Mouse (Mus musculus) testis, adult 2 months (tissue): ENCODE data around the gene Aars. TPM values are rescaled to one million over a fixed set of nuclear protein-coding genes. Genes with fewer than 3 reads are reported as not detected.
"Not testable (repeated sequence)": the region's sequence is repeated elsewhere in the genome, so short reads cannot be mapped to it uniquely, and the experiment has no call there.

ENCODE experiments used
- H3K27ac ChIP-seq: fragments of 200-500 bp; 2 replicates; pipeline ENCODE4 v1.5.1; 2012; ENCODE audit warnings: low read depth, low read length; ENCODE audit not compliant: control insufficient read depth, insufficient read depth
- H3K27me3 ChIP-seq: fragments of 200-500 bp; 2 replicates; pipeline ENCODE4 v1.6.1; 2012; ENCODE audit warnings: mild to moderate bottlenecking, low read length, moderate library complexity; ENCODE audit not compliant: control insufficient read depth, insufficient read depth
- H3K36me3 ChIP-seq: fragments of 200-500 bp; 2 replicates; pipeline ENCODE4 v1.6.1; 2012; ENCODE audit warnings: mild to moderate bottlenecking, low read length; ENCODE audit not compliant: control insufficient read depth, insufficient read depth
- H3K4me1 ChIP-seq: fragments of 200-500 bp; 2 replicates; pipeline ENCODE4 v1.6.1; 2012; ENCODE audit warnings: low read length; ENCODE audit not compliant: control insufficient read depth, insufficient read depth
- H3K4me3 ChIP-seq: fragments of 200-500 bp; 2 replicates; pipeline ENCODE4 v1.5.1; 2012; ENCODE audit warnings: low read depth, mild to moderate bottlenecking, low read length, moderate library complexity, mixed read lengths; ENCODE audit not compliant: control insufficient read depth
- CTCF ChIP-seq: fragments of 200-500 bp; IDR thresholded peaks from 2 replicates; pipeline ENCODE4 v1.5.1; 2012; ENCODE audit warnings: low read depth, mild to moderate bottlenecking, inconsistent platforms, low read length, moderate library complexity; ENCODE audit not compliant: control insufficient read depth, insufficient read depth, insufficient replicate concordance
- POLR2A ChIP-seq: fragments of 200-500 bp; IDR thresholded peaks from 2 replicates; pipeline ENCODE4 v1.6.1; 2012; ENCODE audit warnings: low read depth, mild to moderate bottlenecking, inconsistent platforms, low read length, moderate library complexity; ENCODE audit not compliant: control insufficient read depth
- polyA plus RNA-seq: library from polyadenylated mRNA; depleted of rRNA; stranded (reverse); fragments of >200 nt; gene quantifications from 2 replicates; pipeline ENCODE4 v1.2.3, GENCODE M21; 2012; rRNA removed

Aars gene
- polyA plus RNA-seq = 46.5 and 49.4 TPM in 2 replicates

DNA sequence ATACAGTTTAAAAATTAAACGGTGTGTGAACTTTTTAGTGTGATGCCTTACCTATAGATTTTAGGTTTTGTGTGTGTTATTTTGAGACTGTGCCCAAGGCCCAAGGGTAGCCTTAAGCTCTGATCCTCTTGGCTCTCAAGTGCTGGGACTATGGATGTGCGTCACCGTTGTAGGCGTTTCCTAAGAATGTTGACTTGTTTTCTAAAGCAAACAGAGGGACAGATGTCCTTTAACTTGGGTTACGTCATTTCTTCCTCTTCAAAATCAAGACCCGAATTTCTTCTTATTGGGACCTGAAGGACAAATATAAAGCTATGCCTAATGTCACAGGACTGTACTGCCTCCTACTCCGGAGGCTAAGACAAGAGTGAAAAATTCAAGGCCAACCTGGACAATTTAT lies at the start of gene Aars:
Aars (plus strand) TSS at position 229 of the 400 bp plus-strand sequence.
- Histone ChIP-seq H3K27ac (peak within 1 kb of the TSS; percentile 100), H3K4me1 (peaks cover 2% of the 10 kb centered on the region), H3K4me3 (peak within 1 kb of the TSS; percentile 99), H3K27me3 (no peaks in the 10 kb centered on the region), H3K36me3 (peaks cover 3% of the 10 kb centered on the region)
- TF ChIP-seq CTCF (no peak), POLR2A (no peak)

GRCm38 (mm10) chr8:110987805-110988744 lies 44.9 kb upstream of the Aars start:
- Histone ChIP-seq H3K36me3 (peaks cover 2% of the 10 kb centered on the region; the same call in 1 of the 2 replicates), H3K4me1 (no peaks in the 10 kb centered on the region), H3K4me3 (no peak overlapping the region)

DNA sequence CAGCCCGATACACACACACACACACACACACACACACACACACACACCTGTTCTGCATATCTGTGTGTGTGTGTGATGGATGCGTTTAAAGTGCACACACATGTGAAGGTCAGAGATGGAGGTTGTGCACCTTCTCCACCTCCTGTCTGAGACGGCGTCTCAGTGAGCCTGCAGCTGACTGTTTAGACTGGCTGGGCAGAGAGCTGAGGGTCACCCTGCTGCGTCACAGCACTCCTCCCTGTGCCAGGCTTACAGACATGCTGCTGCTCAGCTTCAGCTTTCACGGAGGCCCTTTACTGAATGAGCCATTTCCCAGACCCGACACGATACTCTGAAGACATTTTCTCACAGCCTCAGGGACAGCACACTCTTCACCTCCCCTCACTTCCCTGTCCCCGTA lies 42.9 kb upstream of the Aars start:
- H3K4me1 ChIP-seq = no peaks in the 10 kb centered on the region
- H3K27me3 ChIP-seq = no peaks in the 10 kb centered on the region
- TF ChIP-seq POLR2A (no peak), CTCF (no peak)
- peaks cover 2% of the 10 kb centered on the region; the same call in 1 of the 2 replicates for H3K36me3 ChIP-seq
- no peak overlapping the region for H3K4me3 ChIP-seq
- no peak overlapping the region for H3K27ac ChIP-seq

More at GRCm38 (mm10) chr8:110987805-110988744, 44.9 kb upstream of the Aars start:
- TF ChIP-seq POLR2A (no peak), CTCF (no peak)
- Histone ChIP-seq H3K27ac (no peak overlapping the region), H3K27me3 (no peaks in the 10 kb centered on the region)

DNA sequence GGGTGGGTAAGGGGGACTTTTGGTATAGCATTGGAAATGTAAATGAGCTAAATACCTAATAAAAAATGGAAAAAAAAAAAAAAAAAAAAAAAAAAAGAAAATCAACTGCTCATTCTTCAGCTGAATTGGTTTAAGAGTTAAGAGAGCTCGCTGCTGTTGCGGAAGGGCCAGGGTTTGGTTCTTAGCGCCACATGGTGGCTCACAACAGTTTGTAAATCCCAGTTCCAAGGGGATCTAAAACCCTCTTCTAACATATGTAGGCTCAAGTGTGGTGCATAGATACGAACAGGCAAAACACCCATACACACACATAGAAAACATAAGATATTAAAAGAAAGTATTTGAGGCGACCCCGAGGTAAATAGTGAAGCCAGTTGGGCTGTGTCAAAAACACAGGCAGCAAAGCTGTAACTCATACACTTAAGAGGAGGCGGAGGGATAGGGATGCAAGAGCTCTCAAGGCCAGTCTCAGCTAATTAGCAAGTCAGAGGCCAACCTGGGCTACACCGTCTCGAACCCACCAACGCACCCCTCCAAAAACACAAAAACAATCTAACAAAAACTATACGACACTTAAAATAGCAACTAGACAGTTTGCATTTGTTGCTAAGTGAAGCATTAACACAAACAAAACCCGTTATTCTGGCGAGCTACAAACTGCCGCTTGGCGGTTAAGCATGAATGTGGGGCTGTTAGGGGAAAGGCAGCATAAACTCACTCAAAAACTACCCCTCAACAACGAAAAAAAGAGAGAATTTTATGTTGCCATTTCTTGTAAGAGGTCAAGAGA lies 36.1 kb upstream of the Aars start:
- no peaks in the 10 kb centered on the region; the same call in 1 of the 2 replicates for H3K36me3 ChIP-seq
- no peaks in the 10 kb centered on the region for H3K27me3 ChIP-seq
- H3K4me1 ChIP-seq = peaks cover 5% of the 10 kb centered on the region
- TF ChIP-seq CTCF (no peak), POLR2A (no peak)
- H3K4me3 ChIP-seq = peak overlapping the region; percentile 98
- H3K27ac ChIP-seq = no peak overlapping the region

DNA sequence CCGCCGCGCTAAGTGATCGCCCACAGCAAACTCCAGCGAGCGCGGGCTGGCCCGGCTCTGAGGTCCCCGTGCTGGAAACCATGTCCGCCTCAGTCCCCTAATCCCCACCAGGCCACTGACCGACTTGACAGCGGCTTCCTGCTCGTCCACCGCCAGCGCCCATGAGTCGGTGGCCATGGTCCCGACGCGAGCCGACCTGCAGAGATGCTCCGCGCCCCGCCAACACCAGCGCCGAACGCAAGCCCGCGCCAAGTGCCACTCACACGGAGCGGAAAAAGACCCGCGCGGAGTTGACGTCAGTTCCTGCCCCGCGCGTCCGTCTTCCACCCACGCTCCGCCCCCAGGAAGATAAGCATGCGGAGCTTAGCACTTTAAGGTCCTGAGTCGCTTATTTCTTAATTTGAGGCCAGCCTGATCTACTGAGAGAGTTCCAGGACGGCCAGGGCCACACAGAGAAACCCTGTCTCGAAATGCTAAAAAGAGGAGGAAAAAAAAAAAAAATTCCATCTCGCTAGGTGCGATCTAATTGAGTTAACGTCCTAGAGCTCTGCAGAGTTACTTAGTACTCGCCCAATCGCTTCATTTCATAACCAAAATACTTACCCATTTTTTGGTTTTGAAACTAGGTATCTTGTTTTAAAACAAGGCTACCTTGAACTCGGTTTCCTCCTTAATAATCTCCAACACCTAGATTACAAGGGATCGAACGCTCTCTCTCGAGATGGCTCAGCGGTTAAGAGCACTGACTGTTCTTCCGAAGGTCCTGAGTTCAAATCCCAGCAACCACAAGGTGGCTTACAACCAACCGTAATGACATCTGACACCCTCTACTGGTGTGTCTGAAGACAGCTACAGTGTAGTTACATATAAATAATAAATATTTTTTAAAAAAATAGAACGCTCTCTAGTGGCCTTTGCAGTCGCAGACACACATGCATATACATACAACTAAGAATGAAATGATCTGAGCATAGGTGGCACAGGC lies 35.1 kb upstream of the Aars start, which contains the start of gene Ddx19a:
Ddx19a (minus strand) TSS at position 254 of the 985 bp plus-strand sequence.
- H3K36me3 ChIP-seq = no peaks in the 10 kb centered on the region; the same call in 1 of the 2 replicates
- peak within 1 kb of the TSS; percentile 98 for H3K4me3 ChIP-seq
- H3K4me1 ChIP-seq = peaks cover 5% of the 10 kb centered on the region
- TF ChIP-seq POLR2A = peak; percentile 73
- TF ChIP-seq CTCF = no peak
- H3K27me3 ChIP-seq = no peaks in the 10 kb centered on the region
- peak within 1 kb of the TSS; percentile 89 for H3K27ac ChIP-seq

DNA sequence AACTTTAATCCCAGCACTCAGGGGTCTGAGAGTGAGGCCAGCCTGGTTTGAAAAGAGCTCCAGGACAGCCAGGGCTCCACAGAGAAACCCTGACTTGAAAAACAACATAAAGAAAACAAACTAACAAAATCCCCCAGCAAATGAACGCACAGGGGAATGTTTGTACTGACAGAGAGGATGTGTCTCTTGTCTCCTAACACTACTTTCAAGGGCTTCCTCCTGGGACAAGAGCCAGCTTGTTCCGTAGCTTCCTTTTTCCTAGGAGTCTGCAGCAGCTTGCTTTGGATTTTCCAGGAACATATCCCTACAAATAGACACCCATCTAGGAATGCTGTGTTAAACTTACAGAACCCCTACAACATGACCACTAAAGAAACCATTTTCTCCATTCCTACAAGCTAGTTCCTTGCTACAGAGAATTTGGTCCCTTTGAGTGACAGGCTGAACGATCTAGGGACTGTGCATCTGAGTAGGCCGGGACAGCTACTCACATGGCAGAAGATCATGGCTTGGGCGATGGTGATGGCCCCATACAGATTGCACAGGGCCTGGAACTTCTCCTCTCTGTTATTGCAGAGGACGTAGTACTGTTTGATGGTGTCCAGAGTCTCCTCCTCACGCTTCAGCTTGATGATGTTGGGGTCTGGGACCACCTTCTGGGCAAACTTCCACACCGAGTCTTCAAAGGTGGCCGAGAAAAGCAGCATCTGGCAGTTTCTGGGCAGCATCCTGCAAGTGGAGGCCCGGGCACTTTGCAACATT lies 22.5 kb upstream of the Aars start:
- not testable (repeated sequence) for H3K36me3 ChIP-seq, H3K4me3 ChIP-seq, H3K27ac ChIP-seq, H3K4me1 ChIP-seq, H3K27me3 ChIP-seq

GRCm38 (mm10) chr8:111026609-111027008 lies 6.3 kb upstream of the Aars start:
- not testable (repeated sequence) for H3K27ac ChIP-seq, H3K4me3 ChIP-seq, H3K4me1 ChIP-seq, H3K36me3 ChIP-seq, H3K27me3 ChIP-seq
